In genomic region chr5:36007649-36008048, GRCm38 (mm10) we compare ENCODE assay signal across 11 mouse cellular contexts.
DNase-seq lines count a peak whose midpoint lies in the region; ATAC-seq lines count a peak whose summit lies in the region.
"Had no signal": no experiment of that assay in that cellular context is flagged by ENCODE, and none has a peak within 500 bp of the region (broad histone marks: within the 10 kb centered on the region; RNA-seq: fewer than 3 reads in every experiment).

No protein-coding gene starts in this region.

- H3K4me1 ChIP-seq in heart, embryonic 12.5 days (replicated peaks) = peaks cover 8% of the 10 kb centered on the region

- H3K4me2 ChIP-seq in heart, embryonic 12.5 days = no peak overlapping the region

- no peaks in the 10 kb centered on the region for H3K9me3 ChIP-seq in heart, embryonic 12.5 days (replicated peaks)

- 86% methylated on average over 10 of the region's 10 CpGs for WGBS in heart, embryonic 12.5 days

- ATAC-seq in heart, embryonic 12.5 days (ENCODE audit: insufficient number of reproducible peaks, low FRiP score) = no peak
- ATAC-seq: CD4-positive, CD25-positive, alpha-beta regulatory T cell, adult 4 months had no signal

- peaks cover 9% of the 10 kb centered on the region; the same call in 1 of the 2 replicates for H3K36me3 ChIP-seq in heart, embryonic 12.5 days

- H3K27ac ChIP-seq in heart, embryonic 12.5 days (ENCODE audit: poor library complexity, severe bottlenecking) = no peak overlapping the region

- no peak overlapping the region for H3K9ac ChIP-seq in heart, embryonic 12.5 days

- H3K27me3 ChIP-seq in heart, embryonic 12.5 days (replicated peaks) = no peaks in the 10 kb centered on the region

- H3K4me3 ChIP-seq in heart, embryonic 12.5 days = no peak overlapping the region

- DNase-seq in heart, adult 18-20 months = peak; percentile 39 to 42
- DNase-seq in adipocyte (ENCODE audit: low spot score) = peak; percentile 8
- peak; percentile 44 to 58 for DNase-seq in cerebellum, postnatal 25 days
- peak; percentile 36 for DNase-seq in layer of hippocampus, adult 9-11 months
- no peak for DNase-seq in spleen, postnatal 4 days (ENCODE audit: low spot score in 2 of 2)
- no peak for DNase-seq in liver
- DNase-seq in B cell, adult 2 months = no peak
- DNase-seq: gastrocnemius, postnatal 14 days; kidney, adult 18-20 months had no signal

Comparison
In these comparisons a context has a peak if more than half of its experiments do, and no peak if none do; other contexts are left out.
1. DNase-seq: peak in heart, adult 18-20 months (2 of 2), adipocyte (single experiment), cerebellum, postnatal 25 days (2 of 2) and layer of hippocampus, adult 9-11 months (single experiment); none in spleen, postnatal 4 days (0 of 2), liver (single experiment) and B cell, adult 2 months (0 of 2).